Comparison of ENCODE assay signal across 11 mouse cellular contexts in the genomic region with DNA sequence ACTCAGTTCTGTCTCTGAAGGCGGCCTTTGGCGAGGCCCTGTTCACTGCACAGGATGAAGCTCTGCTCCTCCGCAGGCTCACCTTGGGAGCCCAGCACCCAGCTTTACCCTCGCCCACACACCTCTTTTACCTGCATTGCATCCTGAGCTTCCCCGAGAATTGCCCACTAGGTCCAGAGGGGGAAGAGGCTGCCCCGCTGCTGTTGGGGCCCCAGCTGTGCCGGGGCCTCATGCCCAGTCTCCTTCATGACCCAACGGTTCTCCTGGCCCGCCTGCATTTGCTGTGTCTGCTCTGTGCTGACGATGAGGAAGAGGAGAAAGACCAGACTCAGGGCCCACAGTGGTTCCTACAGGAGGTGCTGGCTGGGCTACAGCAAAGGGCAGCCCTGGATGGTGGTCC. TPM values are rescaled to one million over a fixed set of nuclear protein-coding genes. Genes with fewer than 3 reads are reported as not detected.
A peak's percentile ranks its signal among the peaks of the same experiment; 100 is the strongest.
DNase-seq lines count a peak whose midpoint lies in the region; ATAC-seq and TF ChIP-seq lines count a peak whose summit lies in the region.
"Had no signal": no experiment of that assay in that cellular context is flagged by ENCODE, and none has a peak within 500 bp of the region (broad histone marks: within the 10 kb centered on the region; RNA-seq: fewer than 3 reads in every experiment).

No protein-coding gene starts in this region.

- 91% methylated on average over 10 of the region's 10 CpGs for WGBS in forebrain, embryonic 10.5 days
- 91% methylated on average over 10 of the region's 10 CpGs for WGBS in forebrain, embryonic 16.5 days
- 88% methylated on average over 10 of the region's 10 CpGs for WGBS in midbrain, embryonic 10.5 days
- 91% methylated on average over 10 of the region's 10 CpGs for WGBS in midbrain, postnatal 0 days
- WGBS in intestine, embryonic 16.5 days = 86% methylated on average over 10 of the region's 10 CpGs
- WGBS in small intestine, adult 2 months = 89% methylated on average over 10 of the region's 10 CpGs

- peaks cover 42% of the 10 kb centered on the region for H3K27me3 ChIP-seq in forebrain, embryonic 10.5 days (ENCODE audit: poor library complexity, severe bottlenecking)
- H3K27me3 ChIP-seq in forebrain, embryonic 16.5 days (replicated peaks; ENCODE audit: control insufficient read depth, insufficient read depth, low read length) = peaks cover 7% of the 10 kb centered on the region
- H3K27me3 ChIP-seq in midbrain, embryonic 10.5 days (ENCODE audit: low read depth, poor library complexity, severe bottlenecking) = peaks cover 42% of the 10 kb centered on the region
- H3K27me3 ChIP-seq in midbrain, postnatal 0 days (ENCODE audit: insufficient read depth, low read length) = peaks cover 4% of the 10 kb centered on the region; the same call in 1 of the 2 replicates
- H3K27me3 ChIP-seq in intestine, embryonic 16.5 days (replicated peaks; ENCODE audit: control insufficient read depth, insufficient read depth, low read length) = no peaks in the 10 kb centered on the region
- no peaks in the 10 kb centered on the region for H3K27me3 ChIP-seq in small intestine, adult 2 months (ENCODE audit: control insufficient read depth, insufficient read depth, low read length)

- H3K9ac ChIP-seq in forebrain, embryonic 16.5 days (replicated peaks; ENCODE audit: low read depth, low read length) = no peak overlapping the region
- H3K9ac ChIP-seq in midbrain, postnatal 0 days (replicated peaks; ENCODE audit: low read length, poor library complexity, severe bottlenecking) = no peak overlapping the region
- peak overlapping the region; percentile 89 for H3K9ac ChIP-seq in intestine, embryonic 16.5 days (ENCODE audit: low read depth, low read length)

- no peak for TF ChIP-seq CTCF in midbrain, postnatal 0 days (IDR thresholded peaks at IDR 0.05)
- TF ChIP-seq CTCF in small intestine, adult 2 months (IDR thresholded peaks at IDR 0.05; ENCODE audit: extremely low read depth, insufficient read length, insufficient replicate concordance, low read depth, low read length) = no peak

- no peaks in the 10 kb centered on the region for H3K9me3 ChIP-seq in forebrain, embryonic 10.5 days
- no peaks in the 10 kb centered on the region for H3K9me3 ChIP-seq in forebrain, embryonic 16.5 days (ENCODE audit: control insufficient read depth, low read length)
- no peaks in the 10 kb centered on the region for H3K9me3 ChIP-seq in midbrain, embryonic 10.5 days (replicated peaks)
- no peaks in the 10 kb centered on the region for H3K9me3 ChIP-seq in midbrain, postnatal 0 days (ENCODE audit: low read length)
- H3K9me3 ChIP-seq in intestine, embryonic 16.5 days (ENCODE audit: control insufficient read depth, low read length) = no peaks in the 10 kb centered on the region

- H3K27ac ChIP-seq in forebrain, embryonic 10.5 days = 0 out of 2 replicates have a peak overlapping the region, but pooled peaks have one; percentile 89
- no peak overlapping the region for H3K27ac ChIP-seq in forebrain, embryonic 16.5 days (ENCODE audit: low read length)
- H3K27ac ChIP-seq in midbrain, embryonic 10.5 days (replicated peaks) = 0 out of 2 replicates have a peak overlapping the region, but pooled peaks have one; percentile 90
- H3K27ac ChIP-seq in midbrain, postnatal 0 days (ENCODE audit: low read depth, low read length) = no peak overlapping the region
- H3K27ac ChIP-seq in intestine, embryonic 16.5 days (ENCODE audit: low read length) = no peak overlapping the region
- H3K27ac ChIP-seq in small intestine, adult 2 months (ENCODE audit: insufficient read depth, low read depth, low read length) = no peak overlapping the region

- 0 out of 2 replicates have a peak, but pooled peaks cover 4% of the 10 kb centered on the region for H3K36me3 ChIP-seq in forebrain, embryonic 10.5 days (replicated peaks)
- H3K36me3 ChIP-seq in forebrain, embryonic 16.5 days (ENCODE audit: control insufficient read depth, insufficient read depth) = no peaks in the 10 kb centered on the region
- H3K36me3 ChIP-seq in midbrain, embryonic 10.5 days = peaks cover 5% of the 10 kb centered on the region; the same call in 1 of the 2 replicates
- H3K36me3 ChIP-seq in midbrain, postnatal 0 days (ENCODE audit: insufficient read depth, low read length) = peaks cover 14% of the 10 kb centered on the region; the same call in 1 of the 2 replicates
- peaks cover 5% of the 10 kb centered on the region for H3K36me3 ChIP-seq in intestine, embryonic 16.5 days (ENCODE audit: control insufficient read depth, insufficient read depth, low read length)
- H3K36me3 ChIP-seq in small intestine, adult 2 months (ENCODE audit: control insufficient read depth, insufficient read depth, low read length) = peaks cover 25% of the 10 kb centered on the region

- no peak overlapping the region for H3K4me3 ChIP-seq in forebrain, embryonic 10.5 days
- no peak overlapping the region for H3K4me3 ChIP-seq in forebrain, embryonic 16.5 days (replicated peaks; ENCODE audit: low read length)
- H3K4me3 ChIP-seq in midbrain, embryonic 10.5 days = peak overlapping the region; percentile 85
- no peak overlapping the region for H3K4me3 ChIP-seq in midbrain, postnatal 0 days (ENCODE audit: low read depth, low read length)
- peak overlapping the region; percentile 80; the same call in 1 of the 2 replicates for H3K4me3 ChIP-seq in intestine, embryonic 16.5 days (ENCODE audit: low read length)
- H3K4me3 ChIP-seq in small intestine, adult 2 months (ENCODE audit: low read depth, low read length) = peak overlapping the region; percentile 80

- DNase-seq in forebrain, embryonic 10.5 days (ENCODE audit: extremely low spot score, low spot score) = no peak
- no peak for DNase-seq in midbrain, embryonic 10.5 days (ENCODE audit: low spot score)
- no peak for DNase-seq in midbrain, postnatal 0 days (ENCODE audit: low spot score)
- no peak for DNase-seq in adrenal gland, adult 18-20 months (ENCODE audit: low spot score in 2 of 2)
- DNase-seq in layer of hippocampus, adult 8-10 months (ENCODE audit: low spot score in 2 of 2) = no peak

- peaks cover 32% of the 10 kb centered on the region for H3K4me1 ChIP-seq in forebrain, embryonic 10.5 days
- peaks cover 16% of the 10 kb centered on the region for H3K4me1 ChIP-seq in forebrain, embryonic 16.5 days (replicated peaks; ENCODE audit: control insufficient read depth, insufficient read depth, low read length)
- peaks cover 34% of the 10 kb centered on the region for H3K4me1 ChIP-seq in midbrain, embryonic 10.5 days
- 0 out of 2 replicates have a peak, but pooled peaks cover 4% of the 10 kb centered on the region for H3K4me1 ChIP-seq in midbrain, postnatal 0 days (ENCODE audit: insufficient read depth, low read length)
- peaks cover 31% of the 10 kb centered on the region for H3K4me1 ChIP-seq in intestine, embryonic 16.5 days (ENCODE audit: control insufficient read depth, insufficient read depth, low read length)
- H3K4me1 ChIP-seq in small intestine, adult 2 months (ENCODE audit: control insufficient read depth, insufficient read depth, insufficient read length, low read length) = peaks cover 32% of the 10 kb centered on the region

- no peak overlapping the region for H3K4me2 ChIP-seq in forebrain, embryonic 16.5 days (ENCODE audit: low read length)
- H3K4me2 ChIP-seq in midbrain, postnatal 0 days (ENCODE audit: low read depth, low read length, poor library complexity, severe bottlenecking) = no peak overlapping the region
- H3K4me2 ChIP-seq in intestine, embryonic 16.5 days (ENCODE audit: low read depth, low read length) = no peak overlapping the region; the same call in 1 of the 2 replicates

- ATAC-seq in forebrain, embryonic 16.5 days = no peak
- ATAC-seq in midbrain, postnatal 0 days (ENCODE audit: low FRiP score) = no peak
- ATAC-seq in intestine, embryonic 16.5 days = no peak

- TF ChIP-seq POLR2A in small intestine, adult 2 months (IDR thresholded peaks at IDR 0.05; ENCODE audit: low read depth, low read length) = no peak

RNA-seq across cellular contexts. Expression of a gene that starts 1.7 kb away (rescaled TPM):
- polyA plus RNA-seq in forebrain, embryonic 10.5 days (2016; fragmentation: Nextera tagmentation; extraction: Ambion mirVana) = 2.0 TPM in 2 replicates
- 1.9 and 2.0 TPM in 2 replicates for polyA plus RNA-seq in forebrain, embryonic 16.5 days (2015; fragmentation: Nextera tagmentation; extraction: Ambion mirVana)
- 1.6 and 2.3 TPM in 2 replicates for polyA plus RNA-seq in midbrain, embryonic 10.5 days (2016; fragmentation: Nextera tagmentation; extraction: Ambion mirVana)
- 12.8 and 14.5 TPM in 2 replicates for total RNA-seq in midbrain, postnatal 0 days (2014; rRNA removed)
- polyA plus RNA-seq in midbrain, postnatal 0 days (2015; fragmentation: Nextera tagmentation; extraction: Ambion mirVana) = 1.9 and 2.2 TPM in 2 replicates
- 10.3 and 10.8 TPM in 2 replicates for polyA plus RNA-seq in intestine, embryonic 16.5 days (2015; fragmentation: Nextera tagmentation; extraction: Ambion mirVana)
- polyA plus RNA-seq in small intestine, adult 2 months (2012; rRNA removed) = 20.2 and 37.1 TPM in 2 replicates
- total RNA-seq in adrenal gland, adult 18-20 months (2021) = 1 to 10 TPM; 6.5 to 9.9 TPM
- total RNA-seq in layer of hippocampus, adult 8-10 months (2022) = 1 to 10 TPM; 5.8 to 8.7 (median 6.6) TPM

RNA-seq across cellular contexts. Expression of a gene that starts 9.1 kb away (rescaled TPM):
- polyA plus RNA-seq in forebrain, embryonic 10.5 days (2016; fragmentation: Nextera tagmentation; extraction: Ambion mirVana) = 0.37 and 0.52 TPM in 2 replicates
- polyA plus RNA-seq in forebrain, embryonic 16.5 days (2015; fragmentation: Nextera tagmentation; extraction: Ambion mirVana) = 0.08 and 0.09 TPM in 2 replicates
- polyA plus RNA-seq in midbrain, embryonic 10.5 days (2016; fragmentation: Nextera tagmentation; extraction: Ambion mirVana) = 0.16 and 0.29 TPM in 2 replicates
- 0.27 TPM in 1 of 2 replicates, not detected in the other for total RNA-seq in midbrain, postnatal 0 days (2014; rRNA removed)
- 0.05 TPM in 1 of 2 replicates, not detected in the other for polyA plus RNA-seq in midbrain, postnatal 0 days (2015; fragmentation: Nextera tagmentation; extraction: Ambion mirVana)
- polyA plus RNA-seq in intestine, embryonic 16.5 days (2015; fragmentation: Nextera tagmentation; extraction: Ambion mirVana) = 24.4 and 25.6 TPM in 2 replicates
- 28.5 and 55.3 TPM in 2 replicates for polyA plus RNA-seq in small intestine, adult 2 months (2012; rRNA removed)
- not detected for total RNA-seq in adrenal gland, adult 18-20 months (2021)
- not detected for total RNA-seq in layer of hippocampus, adult 8-10 months (2022)
- total RNA-seq: gastrocnemius, postnatal 4 days; layer of hippocampus, postnatal 14 days; MEL had no signal

RNA-seq across cellular contexts. Expression of a gene that starts 32.2 kb away (rescaled TPM):
- 187 and 200 TPM in 2 replicates for polyA plus RNA-seq in forebrain, embryonic 10.5 days (2016; fragmentation: Nextera tagmentation; extraction: Ambion mirVana)
- polyA plus RNA-seq in forebrain, embryonic 16.5 days (2015; fragmentation: Nextera tagmentation; extraction: Ambion mirVana) = 81.0 and 86.7 TPM in 2 replicates
- 186 and 200 TPM in 2 replicates for polyA plus RNA-seq in midbrain, embryonic 10.5 days (2016; fragmentation: Nextera tagmentation; extraction: Ambion mirVana)
- total RNA-seq in midbrain, postnatal 0 days (2014; rRNA removed) = 19.8 and 27.1 TPM in 2 replicates
- 43.1 and 50.9 TPM in 2 replicates for polyA plus RNA-seq in midbrain, postnatal 0 days (2015; fragmentation: Nextera tagmentation; extraction: Ambion mirVana)
- polyA plus RNA-seq in intestine, embryonic 16.5 days (2015; fragmentation: Nextera tagmentation; extraction: Ambion mirVana) = 111 and 131 TPM in 2 replicates
- 47.0 and 68.0 TPM in 2 replicates for polyA plus RNA-seq in small intestine, adult 2 months (2012; rRNA removed)
- total RNA-seq in adrenal gland, adult 18-20 months (2021) = 100 to 1,000 TPM; 108 to 113 TPM
- total RNA-seq in layer of hippocampus, adult 8-10 months (2022) = 10 to 100 TPM; 58.8 to 96.9 (median 78.2) TPM

RNA-seq across cellular contexts. Expression of a gene that starts 40.5 kb away (rescaled TPM):
- 64.9 and 67.9 TPM in 2 replicates for polyA plus RNA-seq in forebrain, embryonic 10.5 days (2016; fragmentation: Nextera tagmentation; extraction: Ambion mirVana)
- 76.8 and 78.1 TPM in 2 replicates for polyA plus RNA-seq in forebrain, embryonic 16.5 days (2015; fragmentation: Nextera tagmentation; extraction: Ambion mirVana)
- 65.6 and 74.8 TPM in 2 replicates for polyA plus RNA-seq in midbrain, embryonic 10.5 days (2016; fragmentation: Nextera tagmentation; extraction: Ambion mirVana)
- 126 and 150 TPM in 2 replicates for total RNA-seq in midbrain, postnatal 0 days (2014; rRNA removed)
- polyA plus RNA-seq in midbrain, postnatal 0 days (2015; fragmentation: Nextera tagmentation; extraction: Ambion mirVana) = 73.9 and 76.8 TPM in 2 replicates
- 40.2 and 40.9 TPM in 2 replicates for polyA plus RNA-seq in intestine, embryonic 16.5 days (2015; fragmentation: Nextera tagmentation; extraction: Ambion mirVana)
- polyA plus RNA-seq in small intestine, adult 2 months (2012; rRNA removed) = 19.0 and 40.4 TPM in 2 replicates
- 10 to 100 TPM; 67.8 to 69.3 TPM for total RNA-seq in adrenal gland, adult 18-20 months (2021)
- total RNA-seq in layer of hippocampus, adult 8-10 months (2022) = 100 to 1,000 TPM in 1 of 4 experiments, 10 to 100 TPM in 3; 81.5 to 105 (median 86.9) TPM

RNA-seq across cellular contexts. Expression of a gene that starts 59.2 kb away (rescaled TPM):
- 7.0 and 7.9 TPM in 2 replicates for polyA plus RNA-seq in forebrain, embryonic 10.5 days (2016; fragmentation: Nextera tagmentation; extraction: Ambion mirVana)
- 76.1 and 87.8 TPM in 2 replicates for polyA plus RNA-seq in forebrain, embryonic 16.5 days (2015; fragmentation: Nextera tagmentation; extraction: Ambion mirVana)
- polyA plus RNA-seq in midbrain, embryonic 10.5 days (2016; fragmentation: Nextera tagmentation; extraction: Ambion mirVana) = 9.6 and 15.3 TPM in 2 replicates
- total RNA-seq in midbrain, postnatal 0 days (2014; rRNA removed) = 86.2 and 100 TPM in 2 replicates
- 88.7 and 94.4 TPM in 2 replicates for polyA plus RNA-seq in midbrain, postnatal 0 days (2015; fragmentation: Nextera tagmentation; extraction: Ambion mirVana)
- 6.9 and 7.4 TPM in 2 replicates for polyA plus RNA-seq in intestine, embryonic 16.5 days (2015; fragmentation: Nextera tagmentation; extraction: Ambion mirVana)
- polyA plus RNA-seq in small intestine, adult 2 months (2012; rRNA removed) = 1.7 and 3.2 TPM in 2 replicates
- total RNA-seq in adrenal gland, adult 18-20 months (2021) = 10 to 100 TPM; 12.3 to 12.4 TPM
- total RNA-seq in layer of hippocampus, adult 8-10 months (2022) = 10 to 100 TPM; 86.8 to 95.2 (median 88.6) TPM

Comparison
In these comparisons a context has a peak if more than half of its experiments do, and no peak if none do; other contexts are left out.
1. H3K27ac ChIP-seq: peak in forebrain, embryonic 10.5 days (single experiment) and midbrain, embryonic 10.5 days (single experiment); none in forebrain, embryonic 16.5 days (single experiment), midbrain, postnatal 0 days (single experiment), intestine, embryonic 16.5 days (single experiment) and small intestine, adult 2 months (single experiment).
2. H3K4me3 ChIP-seq: peak in midbrain, embryonic 10.5 days (single experiment), intestine, embryonic 16.5 days (single experiment) and small intestine, adult 2 months (single experiment); none in forebrain, embryonic 10.5 days (single experiment), forebrain, embryonic 16.5 days (single experiment) and midbrain, postnatal 0 days (single experiment).
3. RNA of a gene that starts 9.1 kb away (polyA plus RNA-seq): 28.5 to 55.3 TPM in small intestine, adult 2 months and 24.4 to 25.6 TPM in intestine, embryonic 16.5 days; 0.37 to 0.52 TPM in forebrain, embryonic 10.5 days, 0.16 to 0.29 TPM in midbrain, embryonic 10.5 days, 0.08 to 0.09 TPM in forebrain, embryonic 16.5 days and 0.05 TPM in midbrain, postnatal 0 days; every median in the first group is over 10 times any median in the second.